Mouse (Mus musculus) C2C12 (cell line): Measurements from ENCODE around the gene Ldlrad1. TPM values are rescaled to one million over a fixed set of nuclear protein-coding genes. Genes with fewer than 3 reads are reported as not detected.

ENCODE experiments used
- H3K27me3 ChIP-seq: one replicate; pipeline ENCODE4 v1.6.1; 2011; ENCODE audit not compliant: control insufficient read depth, insufficient read depth, insufficient read length
- H3K36me3 ChIP-seq: one replicate; pipeline ENCODE4 v1.6.1; 2011; ENCODE audit not compliant: control insufficient read depth, insufficient read depth
- H3K4me3 ChIP-seq: one replicate; pipeline ENCODE4 v1.5.1; 2011; ENCODE audit warnings: mild to moderate bottlenecking, control low read depth; ENCODE audit not compliant: poor library complexity, insufficient read depth, severe bottlenecking
- H3K79me2 ChIP-seq: one replicate; pipeline ENCODE4 v1.6.1; 2011; ENCODE audit not compliant: control insufficient read depth, insufficient read depth
- H3K79me3 ChIP-seq: one replicate; pipeline ENCODE4 v1.6.1; 2011; ENCODE audit warnings: low read depth, control low read depth
- H3ac ChIP-seq: one replicate; pipeline ENCODE3; 2011; ENCODE audit warnings: low read depth; ENCODE audit not compliant: control insufficient read depth, insufficient read length
- CEBPB ChIP-seq: IDR thresholded peaks from one replicate; pipeline ENCODE4 v1.6.1; 2011; ENCODE audit warnings: low read depth, mild to moderate bottlenecking, control low read depth, moderate library complexity
- CTCF ChIP-seq: IDR thresholded peaks from one replicate; pipeline ENCODE4 v1.5.1; 2011; ENCODE audit not compliant: control insufficient read depth, insufficient read depth, insufficient read length
- FOSL1 ChIP-seq: IDR thresholded peaks from one replicate; pipeline ENCODE4 v1.8.0; 2011; ENCODE audit warnings: mild to moderate bottlenecking, low read length; ENCODE audit not compliant: poor library complexity, insufficient read depth, severe bottlenecking
- MAX ChIP-seq: IDR thresholded peaks from one replicate; pipeline ENCODE4 v1.6.1; 2011; ENCODE audit warnings: mild to moderate bottlenecking, control low read depth
- MYOD1 ChIP-seq: IDR thresholded peaks from one replicate; pipeline ENCODE4 v1.6.1; 2011; ENCODE audit warnings: low read depth; ENCODE audit not compliant: control insufficient read depth, insufficient read length
- MYOG ChIP-seq: IDR thresholded peaks from one replicate; pipeline ENCODE4 v1.6.1; 2011; ENCODE audit not compliant: control insufficient read depth, insufficient read length; ENCODE audit errors: extremely low read depth
- USF1 ChIP-seq: IDR thresholded peaks from one replicate; pipeline ENCODE4 v1.6.1; 2011; ENCODE audit warnings: low read depth, mild to moderate bottlenecking, control low read depth, moderate library complexity
- polyA plus RNA-seq: library from polyadenylated mRNA; unstranded; fragments of >200 nt; fragmentation: generic; extraction: Trizol; gene quantifications from one replicate; pipeline ENCODE4 v1.2.1, GENCODE M21; 2012; ENCODE audit warnings: missing spikeins

Gene Ldlrad1
- polyA plus RNA-seq, 1 experiment: not detected

- H3ac ChIP-seq: no peak overlapping the region
- TF ChIP-seq FOSL1 (no peak), CTCF (no peak), USF1 (no peak), MAX (no peak), CEBPB (no peak), MYOD1 (no peak), MYOG (no peak)
- peaks cover 48% of the 10 kb centered on the region for H3K79me3 ChIP-seq
Observed at GRCm38 (mm10) chr4:107181866-107182265, 27.1 kb upstream of the Ldlrad1 start.

DNA sequence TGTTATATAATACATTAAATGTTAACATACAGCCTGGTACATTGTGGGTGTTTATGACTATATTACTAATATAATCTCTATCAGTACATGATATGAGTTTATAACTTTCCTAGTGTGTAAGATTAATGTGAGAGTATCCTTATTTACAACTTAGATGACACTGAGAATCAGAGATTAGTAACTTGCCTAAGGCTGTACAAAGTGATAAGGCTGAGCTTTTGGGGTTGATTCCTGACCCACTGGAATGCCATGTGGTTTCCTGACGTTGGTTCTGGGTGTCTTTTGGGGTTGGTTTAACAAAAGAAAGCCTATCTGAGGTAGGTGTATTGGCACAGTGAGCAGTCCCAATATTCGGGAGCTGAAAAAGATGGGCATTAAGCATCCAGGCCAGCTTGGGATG, 26.2 kb upstream of the Ldlrad1 start:
- Histone ChIP-seq H3K4me3 (no peak overlapping the region), H3K27me3 (no peaks in the 10 kb centered on the region), H3K36me3 (peaks cover 19% of the 10 kb centered on the region), H3K79me3 (peaks cover 48% of the 10 kb centered on the region), H3K79me2 (peaks cover 69% of the 10 kb centered on the region), H3ac (no peak overlapping the region)
- TF ChIP-seq CEBPB: no peak
- TF ChIP-seq MYOG: no peak
- no peak for TF ChIP-seq CTCF
- no peak for TF ChIP-seq USF1
- TF ChIP-seq FOSL1: no peak
- TF ChIP-seq MAX: no peak
- no peak for TF ChIP-seq MYOD1

More at GRCm38 (mm10) chr4:107181866-107182265, 27.1 kb upstream of the Ldlrad1 start:
- peaks cover 10% of the 10 kb centered on the region for H3K36me3 ChIP-seq
- no peaks in the 10 kb centered on the region for H3K27me3 ChIP-seq
- H3K4me3 ChIP-seq: no peak overlapping the region
- peaks cover 77% of the 10 kb centered on the region for H3K79me2 ChIP-seq

DNA sequence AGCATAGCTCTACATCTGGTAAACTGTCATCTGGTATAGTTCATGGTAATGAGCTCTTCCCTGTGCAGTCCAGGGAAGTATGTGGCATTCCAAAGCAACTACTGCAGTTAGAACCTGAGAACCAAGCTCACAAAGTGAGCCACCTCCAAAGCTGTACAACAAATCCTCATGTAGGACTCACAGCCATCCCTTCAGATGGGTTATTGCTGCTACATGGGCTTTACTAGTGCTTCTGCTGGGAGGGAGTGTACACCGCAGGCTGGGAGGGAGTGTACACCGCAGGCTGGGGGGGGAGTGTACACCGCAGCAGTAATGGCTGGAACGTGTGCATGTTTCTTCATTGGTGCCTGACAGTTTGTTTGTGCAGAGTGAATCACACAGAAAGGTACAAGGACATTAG, 25.8 kb upstream of the Ldlrad1 start:
- Histone ChIP-seq H3ac (no peak overlapping the region), H3K4me3 (no peak overlapping the region), H3K79me2 (peaks cover 69% of the 10 kb centered on the region), H3K27me3 (no peaks in the 10 kb centered on the region), H3K36me3 (peaks cover 23% of the 10 kb centered on the region), H3K79me3 (peaks cover 48% of the 10 kb centered on the region)
- TF ChIP-seq MYOG (no peak), CTCF (no peak), USF1 (no peak), CEBPB (no peak), FOSL1 (no peak), MYOD1 (no peak), MAX (no peak)

DNA sequence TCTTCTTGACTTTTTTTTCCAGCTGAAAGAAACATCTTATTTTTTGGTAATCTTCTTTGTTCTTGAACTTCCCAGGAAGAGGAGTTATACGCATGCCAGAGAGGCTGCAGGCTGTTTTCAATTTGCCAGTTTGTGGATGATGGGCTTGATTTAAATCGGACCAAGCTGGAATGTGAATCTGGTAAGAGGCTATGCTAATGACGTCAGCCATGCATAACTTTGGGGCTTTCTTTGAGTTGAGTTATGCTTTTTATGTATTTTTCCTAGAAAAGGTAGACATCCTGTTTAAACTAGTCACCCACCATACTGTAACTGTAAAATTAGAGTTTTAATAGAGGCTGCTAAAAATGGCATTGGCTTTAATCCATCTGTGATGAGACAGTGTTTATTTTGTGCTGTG, 23.3 kb upstream of the Ldlrad1 start:
- no peak for TF ChIP-seq MYOG
- TF ChIP-seq FOSL1: no peak
- no peak for TF ChIP-seq CTCF
- no peak for TF ChIP-seq MYOD1
- no peak for TF ChIP-seq MAX
- TF ChIP-seq CEBPB: no peak
- no peak for TF ChIP-seq USF1
- Histone ChIP-seq H3K4me3 (no peak overlapping the region), H3K79me2 (peaks cover 47% of the 10 kb centered on the region), H3K36me3 (peaks cover 46% of the 10 kb centered on the region), H3ac (no peak overlapping the region), H3K27me3 (no peaks in the 10 kb centered on the region), H3K79me3 (peaks cover 33% of the 10 kb centered on the region)

DNA sequence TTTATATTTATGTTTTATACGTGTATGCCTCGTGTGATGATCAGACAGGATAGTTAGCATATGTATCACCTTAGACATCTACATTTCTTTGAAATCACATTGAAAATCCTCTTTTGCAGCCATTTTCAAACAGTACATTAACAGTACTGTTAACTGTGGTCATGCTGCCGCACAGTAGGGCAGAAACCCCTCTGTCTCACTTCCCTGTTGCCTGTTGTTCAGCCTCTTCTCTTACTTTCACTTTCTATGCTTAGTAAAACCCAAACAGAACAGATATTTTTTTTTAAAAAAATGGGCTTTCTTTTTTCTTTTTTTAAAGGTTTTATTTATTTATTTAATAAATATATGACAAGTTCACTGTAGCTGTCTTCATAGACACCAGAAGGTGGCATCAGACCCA, 15.1 kb upstream of the Ldlrad1 start:
- Histone ChIP-seq H3K36me3 (peaks cover 76% of the 10 kb centered on the region), H3K27me3 (no peaks in the 10 kb centered on the region), H3K79me2 (no peaks in the 10 kb centered on the region), H3K4me3 (no peak overlapping the region), H3K79me3 (peaks cover 2% of the 10 kb centered on the region), H3ac (no peak overlapping the region)
- no peak for TF ChIP-seq MYOD1
- TF ChIP-seq MAX: no peak

- Histone ChIP-seq H3K36me3 (peaks cover 77% of the 10 kb centered on the region), H3K27me3 (no peaks in the 10 kb centered on the region), H3ac (no peak overlapping the region), H3K79me3 (no peaks in the 10 kb centered on the region), H3K79me2 (no peaks in the 10 kb centered on the region), H3K4me3 (no peak overlapping the region)
- no peak for TF ChIP-seq MAX
- no peak for TF ChIP-seq CEBPB
- no peak for TF ChIP-seq USF1
- no peak for TF ChIP-seq FOSL1
- no peak for TF ChIP-seq MYOG
- no peak for TF ChIP-seq CTCF
- TF ChIP-seq MYOD1: no peak
Observed at GRCm38 (mm10) chr4:107196454-107196853, 12.5 kb upstream of the Ldlrad1 start.
